Mouse (Mus musculus) MEL (cell line): Measurements from ENCODE around the gene Gfpt2. TPM values are rescaled to one million over a fixed set of nuclear protein-coding genes. Genes with fewer than 3 reads are reported as not detected.
A peak's percentile ranks its signal among the peaks of the same experiment; 100 is the strongest.

ENCODE experiments used
- DNase-seq: peaks from one replicate; pipeline ENCODE4 v3.0.0; 2011; ENCODE audit warnings: low read depth, low spot score
- H3K27ac ChIP-seq: 2 replicates; pipeline ENCODE4 v1.5.1; 2012; ENCODE audit warnings: low read depth, mild to moderate bottlenecking, control low read depth, low read length, moderate library complexity; ENCODE audit not compliant: control insufficient read depth
- H3K27me3 ChIP-seq, 2 experiments: fragments of 150-350 bp in 1 of 2; sonication (generic) in 1 of 2; 2 replicates each; pipeline ENCODE4 v1.6.1; 2012; ENCODE audit warnings: low read length in 2 of 2, mild to moderate bottlenecking in 2 of 2, improper control_type of control experiment in 1 of 2, moderate library complexity in 1 of 2; ENCODE audit not compliant: insufficient read depth in 2 of 2, control insufficient read depth in 1 of 2
- H3K36me3 ChIP-seq, 2 experiments: 2 replicates each; pipeline ENCODE4 v1.6.1; 2012 to 2014; ENCODE audit warnings: low read length in 2 of 2, improper control_type of control experiment in 1 of 2, inconsistent platforms in 1 of 2, mild to moderate bottlenecking in 1 of 2; ENCODE audit not compliant: insufficient read depth in 2 of 2, control insufficient read depth in 1 of 2
- H3K4me1 ChIP-seq, 2 experiments: fragments of 150-350 bp in 1 of 2; sonication (generic) in 1 of 2; 2 replicates each; pipeline ENCODE4 v1.6.1; 2012; ENCODE audit warnings: low read length in 2 of 2, improper control_type of control experiment in 1 of 2, mild to moderate bottlenecking in 1 of 2; ENCODE audit not compliant: insufficient read depth in 2 of 2, control insufficient read depth in 1 of 2
- H3K4me3 ChIP-seq, 2 experiments: fragments of 150-350 bp in 1 of 2; sonication (generic) in 1 of 2; 2 replicates each; pipeline ENCODE4 v1.5.1; 2012; ENCODE audit warnings: low read depth in 2 of 2, low read length in 2 of 2, mild to moderate bottlenecking in 2 of 2, moderate library complexity in 2 of 2, control low read depth in 1 of 2, improper control_type of control experiment in 1 of 2; ENCODE audit not compliant: control insufficient read depth in 1 of 2, insufficient read depth in 1 of 2
- H3K79me2 ChIP-seq: 2 replicates; pipeline ENCODE4 v1.6.1; 2012; ENCODE audit warnings: mild to moderate bottlenecking, low read length, moderate library complexity; ENCODE audit not compliant: control insufficient read depth, poor library complexity, insufficient read depth
- H3K9ac ChIP-seq: 2 replicates; pipeline ENCODE4 v1.6.1; 2012; ENCODE audit warnings: low read depth, mild to moderate bottlenecking, control low read depth, low read length, moderate library complexity; ENCODE audit not compliant: control insufficient read depth, poor library complexity, severe bottlenecking
- H3K9me3 ChIP-seq: fragments of 150-350 bp; sonication (generic); replicated peaks from 2 replicates; pipeline ENCODE4 v1.6.1; 2012; ENCODE audit warnings: mild to moderate bottlenecking, low read length, improper control_type of control experiment, moderate library complexity; ENCODE audit not compliant: insufficient read depth
- CHD2 ChIP-seq: IDR thresholded peaks from 2 replicates; pipeline ENCODE4 v1.6.1; 2011; ENCODE audit warnings: low read length, improper control_type of control experiment
- CTCF ChIP-seq, 3 experiments: IDR thresholded peaks in 2 of 3; conservative IDR thresholded peaks in 1 of 3; 2 replicates each; pipeline ENCODE4 v1.5.1; 2011 to 2012; ENCODE audit warnings: low read length in 3 of 3, low read depth in 2 of 3, mild to moderate bottlenecking in 2 of 3, improper control_type of control experiment in 1 of 3, inconsistent platforms in 1 of 3, mixed read lengths in 1 of 3, moderate library complexity in 1 of 3; ENCODE audit not compliant: control insufficient read depth in 1 of 3, insufficient read depth in 1 of 3, poor library complexity in 1 of 3, severe bottlenecking in 1 of 3
- ETS1 ChIP-seq: IDR thresholded peaks from 2 replicates; pipeline ENCODE4 v1.6.1; 2012; ENCODE audit warnings: low read depth, mild to moderate bottlenecking, inconsistent platforms, low read length, improper control_type of control experiment, moderate library complexity
- KAT2A ChIP-seq: conservative IDR thresholded peaks from 2 replicates; pipeline ENCODE4 v1.6.1; 2012; ENCODE audit warnings: low read depth, low read length, improper control_type of control experiment, inconsistent platforms
- MAFK ChIP-seq: IDR thresholded peaks from 2 replicates; pipeline ENCODE4 v1.6.1; 2011; ENCODE audit warnings: low read depth, mild to moderate bottlenecking, low read length, improper control_type of control experiment, borderline replicate concordance
- MAZ ChIP-seq: IDR thresholded peaks from 2 replicates; pipeline ENCODE4 v1.6.1; 2012; ENCODE audit warnings: low read depth, mild to moderate bottlenecking, inconsistent platforms, low read length, improper control_type of control experiment
- MEF2A ChIP-seq: IDR thresholded peaks from 2 replicates; pipeline ENCODE4 v1.6.1; 2014; ENCODE audit warnings: low read depth, mild to moderate bottlenecking, inconsistent platforms, low read length, improper control_type of control experiment; ENCODE audit not compliant: poor library complexity, insufficient replicate concordance, severe bottlenecking; ENCODE audit errors: extremely low read depth
- MXI1 ChIP-seq: IDR thresholded peaks from 2 replicates; pipeline ENCODE4 v1.6.1; 2011; ENCODE audit warnings: mild to moderate bottlenecking, low read depth, low read length, improper control_type of control experiment
- MYB ChIP-seq: IDR thresholded peaks from 2 replicates; pipeline ENCODE4 v1.6.1; 2011; ENCODE audit warnings: mild to moderate bottlenecking, low read depth, low read length, improper control_type of control experiment
- MYC ChIP-seq: IDR thresholded peaks from 2 replicates; pipeline ENCODE4 v1.6.1; 2011; ENCODE audit warnings: low read depth, mild to moderate bottlenecking, low read length, improper control_type of control experiment, moderate library complexity
- NRF1 ChIP-seq: IDR thresholded peaks from 2 replicates; pipeline ENCODE4 v1.6.1; 2014; ENCODE audit warnings: low read depth, mild to moderate bottlenecking, inconsistent platforms, low read length, improper control_type of control experiment, moderate library complexity; ENCODE audit not compliant: poor library complexity, insufficient read depth, severe bottlenecking
- POLR2AphosphoS2 ChIP-seq: IDR thresholded peaks from 2 replicates; pipeline ENCODE4 v1.6.1; 2011; ENCODE audit warnings: low read length, improper control_type of control experiment
- RAD21 ChIP-seq: IDR thresholded peaks from 2 replicates; pipeline ENCODE4 v1.6.1; 2011; ENCODE audit warnings: mild to moderate bottlenecking, low read depth, low read length, improper control_type of control experiment
- RCOR1 ChIP-seq: IDR thresholded peaks from 2 replicates; pipeline ENCODE4 v1.6.1; 2012; ENCODE audit warnings: low read depth, mild to moderate bottlenecking, inconsistent platforms, low read length, improper control_type of control experiment
- SIN3A ChIP-seq: IDR thresholded peaks from 2 replicates; pipeline ENCODE4 v1.6.1; 2012; ENCODE audit warnings: low read length, improper control_type of control experiment, inconsistent platforms
- TBP ChIP-seq: IDR thresholded peaks from 2 replicates; pipeline ENCODE4 v1.8.0; 2011; ENCODE audit warnings: low read depth, low read length, improper control_type of control experiment
- TCF12 ChIP-seq: IDR thresholded peaks from 2 replicates; pipeline ENCODE4 v1.6.1; 2014; ENCODE audit warnings: low read depth, mild to moderate bottlenecking, inconsistent platforms, low read length, improper control_type of control experiment, moderate library complexity
- UBTF ChIP-seq: IDR thresholded peaks from 2 replicates; pipeline ENCODE4 v1.6.1; 2012; ENCODE audit warnings: low read depth, mild to moderate bottlenecking, inconsistent platforms, low read length, improper control_type of control experiment, moderate library complexity, borderline replicate concordance; ENCODE audit not compliant: insufficient read depth
- ZKSCAN1 ChIP-seq: IDR thresholded peaks from 2 replicates; pipeline ENCODE4 v1.6.1; 2012; ENCODE audit warnings: low read depth, mild to moderate bottlenecking, inconsistent platforms, low read length, improper control_type of control experiment, moderate library complexity
- polyA plus RNA-seq, 2 experiments: library from polyadenylated mRNA; stranded (reverse) in 1 of 2; unstranded in 1 of 2; fragments of >175 nt in 1 of 2; fragments of >200 nt in 1 of 2; gene quantifications; 2 replicates each; pipeline versions ENCODE4 v1.2.1 to v1.2.4; 2012; ENCODE audit warnings: low replicate concordance in 2 of 2, low read depth in 1 of 2; ENCODE audit not compliant: insufficient read length in 2 of 2, insufficient read depth in 1 of 2, missing spikeins in 1 of 2
- total RNA-seq: library from RNA; depleted of rRNA; stranded (reverse); fragments of 300-350 nt; gene quantifications from 2 replicates; pipeline ENCODE4 v1.2.3, GENCODE M21; 2012

The Gfpt2 gene
- total and polyA plus RNA-seq, 3 experiments = 4.0 to 8.0 TPM; not detected in 1

DNA sequence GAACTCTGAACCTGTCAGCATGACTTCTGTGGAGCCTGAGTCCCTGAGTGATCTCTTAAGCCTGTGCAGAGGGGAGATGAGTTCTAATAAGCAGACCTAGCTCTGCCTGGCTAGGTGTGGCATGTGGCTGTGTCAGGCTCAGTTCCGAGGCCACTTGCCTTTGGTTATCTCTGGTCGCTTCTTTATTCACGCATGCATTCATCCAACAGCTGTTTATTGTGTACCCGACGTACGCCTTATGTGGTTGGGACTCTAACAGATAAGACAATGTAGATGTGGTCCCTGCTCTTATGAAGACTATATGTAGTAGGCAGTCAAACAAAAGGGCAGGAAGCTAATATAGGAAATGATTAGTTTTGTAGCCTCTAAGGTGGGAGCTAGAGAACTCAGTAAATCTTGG is 5.0 kb downstream of the Gfpt2 start (continued):
- TF ChIP-seq MEF2A = no peak
- TF ChIP-seq MAFK = peak; percentile 52; the same call in 1 of the 2 replicates
- TF ChIP-seq ZKSCAN1 = peak; percentile 34; the same call in 1 of the 2 replicates
- peak; percentile 91 for TF ChIP-seq MYC
- 0 out of 2 replicates have a peak, but pooled peaks have one; percentile 41 for TF ChIP-seq MAZ
- no peak for TF ChIP-seq UBTF
- TF ChIP-seq SIN3A = peak; percentile 97

- no peak for DNase-seq
- Histone ChIP-seq H3K4me3 (no peak overlapping the region), H3K9me3 (no peaks in the 10 kb centered on the region), H3K79me2 (no peaks in the 10 kb centered on the region), H3K4me1 (peaks cover 9 to 26% of the 10 kb centered on the region in 2 experiments), H3K36me3 (peaks cover 0 to 21% of the 10 kb centered on the region in 2 experiments; a peak in 3 of 4 replicates), H3K27me3 (no peaks in the 10 kb centered on the region), H3K27ac (no peak overlapping the region), H3K9ac (no peak overlapping the region)
- no peak for TF ChIP-seq RAD21
- TF ChIP-seq TCF12 = no peak
- TF ChIP-seq MYB = peak; percentile 28; the same call in 1 of the 2 replicates
Observed at GRCm38 (mm10) chr11:49801516-49801915, 7.5 kb downstream of the Gfpt2 start.

DNA sequence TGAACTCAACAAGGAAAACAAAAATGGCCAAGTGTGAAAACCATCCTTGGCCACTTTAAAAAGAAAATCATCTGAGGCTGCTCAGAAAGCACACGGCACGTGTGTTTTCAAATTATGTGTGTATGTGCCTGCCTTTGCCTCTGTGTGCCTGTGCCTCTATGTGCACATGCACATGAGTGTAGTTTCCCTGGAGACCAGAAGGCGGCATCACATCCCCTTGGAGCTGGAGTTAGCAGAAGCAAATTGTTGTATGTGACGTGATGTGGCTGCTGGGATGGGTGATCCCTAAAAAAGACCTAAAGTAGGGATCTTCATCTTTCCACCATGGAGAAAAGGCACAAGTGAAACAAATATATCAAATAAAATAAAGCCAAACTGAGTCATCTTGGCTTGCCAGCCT is 9.8 kb downstream of the Gfpt2 start:
- Histone ChIP-seq H3K27me3 (no peaks in the 10 kb centered on the region), H3K79me2 (no peaks in the 10 kb centered on the region), H3K4me3 (no peak overlapping the region), H3K4me1 (peaks cover 7 to 13% of the 10 kb centered on the region in 2 experiments), H3K9me3 (no peaks in the 10 kb centered on the region), H3K27ac (no peak overlapping the region), H3K9ac (no peak overlapping the region), H3K36me3 (peaks cover 0 to 9% of the 10 kb centered on the region in 2 experiments; a peak in 3 of 4 replicates)
- TF ChIP-seq ETS1 (no peak), CTCF (IDR thresholded peaks at IDR 0.05 in 2 of 3, conservative IDR thresholded peaks at IDR 0.05 in 1 of 3; ENCODE audit: control insufficient read depth in 1 of 3, insufficient read depth in 1 of 3, low read depth in 2 of 3, low read length in 3 of 3, poor library complexity in 1 of 3, severe bottlenecking in 1 of 3) (peak in 2 of 3 experiments; percentile 12 to 28; a peak in 2 of 6 replicates)
- no peak for DNase-seq

DNA sequence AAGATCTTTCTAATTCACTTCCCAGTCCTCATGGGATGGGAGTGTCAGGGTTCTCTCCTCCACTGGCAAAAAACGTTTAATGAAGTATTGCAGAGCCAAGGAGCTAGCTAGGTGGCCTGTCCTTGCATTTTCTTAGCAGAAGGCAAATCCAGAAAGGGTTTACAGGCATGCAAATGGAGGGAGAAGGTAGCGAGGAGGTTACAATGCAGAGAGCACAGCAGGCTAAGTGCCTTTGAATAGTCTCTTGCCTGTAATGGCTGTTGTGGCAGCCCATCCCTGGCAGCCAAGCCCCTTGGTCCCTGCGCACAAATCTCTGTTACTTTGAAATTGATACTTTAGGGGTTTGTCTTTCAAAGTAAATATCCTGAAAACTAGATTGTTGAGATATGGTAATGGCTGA is 12.2 kb downstream of the Gfpt2 start:
- peaks cover 4 to 6% of the 10 kb centered on the region in 2 experiments for H3K4me1 ChIP-seq
- H3K79me2 ChIP-seq = no peaks in the 10 kb centered on the region
- no peaks in the 10 kb centered on the region for H3K27me3 ChIP-seq
- H3K36me3 ChIP-seq = peaks cover 0 to 7% of the 10 kb centered on the region in 2 experiments; a peak in 3 of 4 replicates
- H3K27ac ChIP-seq = no peak overlapping the region
- no peak for DNase-seq
- H3K9me3 ChIP-seq = no peaks in the 10 kb centered on the region
- no peak overlapping the region for H3K9ac ChIP-seq
- no peak overlapping the region for H3K4me3 ChIP-seq
- TF ChIP-seq CHD2 (no peak), KAT2A (no peak), RCOR1 (no peak), TBP (no peak), POLR2AphosphoS2 (no peak), MXI1 (no peak), CTCF (IDR thresholded peaks at IDR 0.05 in 2 of 3, conservative IDR thresholded peaks at IDR 0.05 in 1 of 3; ENCODE audit: control insufficient read depth in 1 of 3, insufficient read depth in 1 of 3, low read depth in 2 of 3, low read length in 3 of 3, poor library complexity in 1 of 3, severe bottlenecking in 1 of 3) (no peak), ETS1 (no peak), MAFK (no peak), NRF1 (no peak)
